Mouse (Mus musculus): Measurements from ENCODE around the gene Asap3. TPM values are rescaled to one million over a fixed set of nuclear protein-coding genes. Genes with fewer than 3 reads are reported as not detected.

Asap3 gene
- polyA plus RNA-seq, 1 experiment from 2014 or later: 8.1 TPM

- peak; percentile 80 for ATAC-seq (ENCODE audit: borderline replicate concordance, extremely low read depth, low FRiP score, low TSS enrichment)
- WGBS: under 1% methylated on average over 29 of the region's 29 CpGs
- no peaks in the 10 kb centered on the region for H3K27me3 ChIP-seq
- peak overlapping the region; percentile 73 for H3K9ac ChIP-seq
- peak overlapping the region; percentile 74 for H3K4me2 ChIP-seq
- peaks cover 44% of the 10 kb centered on the region for H3K4me1 ChIP-seq
- peaks cover 38% of the 10 kb centered on the region for H3K36me3 ChIP-seq
- H3K9me3 ChIP-seq: no peaks in the 10 kb centered on the region
- peak overlapping the region; percentile 71 for H3K4me3 ChIP-seq
- peak overlapping the region; percentile 95 for H3K27ac ChIP-seq
These were observed 79.7 kb downstream of the Asap3 start for GRCm38 (mm10) chr4:136285811-136286371.

GRCm38 (mm10) chr4:136289918-136290780 lies 84.0 kb downstream of the Asap3 start:
- peaks cover 74% of the 10 kb centered on the region for H3K36me3 ChIP-seq
- H3K27ac ChIP-seq: no peak overlapping the region
- no peaks in the 10 kb centered on the region for H3K9me3 ChIP-seq
- H3K9ac ChIP-seq: no peak overlapping the region
- ATAC-seq (ENCODE audit: borderline replicate concordance, extremely low read depth, low FRiP score, low TSS enrichment): no peak
- no peak overlapping the region for H3K4me2 ChIP-seq
- 61% methylated on average over 66 of the region's 66 CpGs for WGBS
- peaks cover 13% of the 10 kb centered on the region for H3K4me1 ChIP-seq
- no peaks in the 10 kb centered on the region for H3K27me3 ChIP-seq
- no peak overlapping the region for H3K4me3 ChIP-seq

- ATAC-seq (ENCODE audit: borderline replicate concordance, extremely low read depth, low FRiP score, low TSS enrichment): no peak
- Histone ChIP-seq H3K27me3 (no peaks in the 10 kb centered on the region), H3K9me3 (no peaks in the 10 kb centered on the region), H3K36me3 (peaks cover 75% of the 10 kb centered on the region), H3K4me3 (no peak overlapping the region), H3K4me1 (peaks cover 13% of the 10 kb centered on the region), H3K4me2 (no peak overlapping the region), H3K27ac (no peak overlapping the region), H3K9ac (no peak overlapping the region)
- 75% methylated on average over 39 of the region's 39 CpGs for WGBS
These were observed 84.8 kb downstream of the Asap3 start for GRCm38 (mm10) chr4:136290781-136291595.

- Histone ChIP-seq H3K4me2 (no peak overlapping the region), H3K27me3 (no peaks in the 10 kb centered on the region), H3K9me3 (no peaks in the 10 kb centered on the region), H3K4me3 (no peak overlapping the region), H3K4me1 (peaks cover 9% of the 10 kb centered on the region), H3K9ac (no peak overlapping the region), H3K36me3 (peaks cover 78% of the 10 kb centered on the region), H3K27ac (no peak overlapping the region)
- no peak for ATAC-seq (ENCODE audit: borderline replicate concordance, extremely low read depth, low FRiP score, low TSS enrichment)
- WGBS: 84% methylated on average over 6 of the region's 6 CpGs
These were observed 85.5 kb downstream of the Asap3 start for GRCm38 (mm10) chr4:136291692-136292091.

Other genes with a start within 250 kb of the Asap3 start
- 38.2 and 40.5 TPM in 2 replicates for gene Gale, start 242.6 kb upstream of the Asap3 start, polyA plus RNA-seq (2015; fragmentation: Nextera tagmentation; extraction: Ambion mirVana)
- gene Lypla2, start 233.7 kb upstream of the Asap3 start, polyA plus RNA-seq (2015; fragmentation: Nextera tagmentation; extraction: Ambion mirVana): 122 and 124 TPM in 2 replicates
- 50.1 and 59.7 TPM in 2 replicates for gene Pithd1, start 219.1 kb upstream of the Asap3 start, polyA plus RNA-seq (2015; fragmentation: Nextera tagmentation; extraction: Ambion mirVana)
- 36.1 and 38.3 TPM in 2 replicates for gene Eloa, start 184.6 kb upstream of the Asap3 start, polyA plus RNA-seq (2015; fragmentation: Nextera tagmentation; extraction: Ambion mirVana)
- gene Rpl11, start 152.9 kb upstream of the Asap3 start, polyA plus RNA-seq (2015; fragmentation: Nextera tagmentation; extraction: Ambion mirVana): 476 and 482 TPM in 2 replicates
- 498 and 529 TPM in 2 replicates for gene Id3, start 62.9 kb upstream of the Asap3 start, polyA plus RNA-seq (2015; fragmentation: Nextera tagmentation; extraction: Ambion mirVana)
- gene E2f2, start 34.0 kb upstream of the Asap3 start, polyA plus RNA-seq (2015; fragmentation: Nextera tagmentation; extraction: Ambion mirVana): 13.7 and 16.1 TPM in 2 replicates
- gene Tcea3, start 41.4 kb downstream of the Asap3 start, polyA plus RNA-seq (2015; fragmentation: Nextera tagmentation; extraction: Ambion mirVana): 16.9 and 17.2 TPM in 2 replicates
- 23.9 and 25.6 TPM in 2 replicates for gene Zfp46, start 78.3 kb downstream of the Asap3 start, polyA plus RNA-seq (2015; fragmentation: Nextera tagmentation; extraction: Ambion mirVana)
- 185 and 187 TPM in 2 replicates for gene Hnrnpr, start 104.6 kb downstream of the Asap3 start, polyA plus RNA-seq (2015; fragmentation: Nextera tagmentation; extraction: Ambion mirVana)
- not detected in 2 replicates for gene Htr1d, start 217.2 kb downstream of the Asap3 start, polyA plus RNA-seq (2015; fragmentation: Nextera tagmentation; extraction: Ambion mirVana)

Measured in lung, embryonic 15.5 days (tissue).